Mouse (Mus musculus) brain, embryonic 14.5 days (tissue): ENCODE data around the gene Ms4a6b. TPM values are rescaled to one million over a fixed set of nuclear protein-coding genes. Genes with fewer than 3 reads are reported as not detected.
A peak's percentile ranks its signal among the peaks of the same experiment; 100 is the strongest.
"Not testable (repeated sequence)": the region's sequence is repeated elsewhere in the genome, so short reads cannot be mapped to it uniquely, and the experiment has no call there.

Source experiments
- DNase-seq: peaks from one replicate; pipeline ENCODE4 v3.0.0-alpha.2; 2011; ENCODE audit warnings: low read depth
- CTCF ChIP-seq: fragments of 200-500 bp; IDR thresholded peaks from 2 replicates; pipeline ENCODE4 v1.5.1; 2012; ENCODE audit warnings: inconsistent platforms, mild to moderate bottlenecking, moderate library complexity, borderline replicate concordance; ENCODE audit not compliant: insufficient read depth, insufficient read length; ENCODE audit errors: extremely low read depth
- POLR2A ChIP-seq: fragments of 200-500 bp; IDR thresholded peaks from 2 replicates; pipeline ENCODE4 v1.6.1; 2012; ENCODE audit warnings: mild to moderate bottlenecking, inconsistent platforms, borderline replicate concordance; ENCODE audit not compliant: poor library complexity, insufficient read depth, insufficient read length, severe bottlenecking; ENCODE audit errors: extremely low read depth
- polyA plus RNA-seq: library from polyadenylated mRNA; depleted of rRNA; stranded (reverse); fragments of >200 nt; gene quantifications from 2 replicates; pipeline ENCODE4 v1.2.3, GENCODE M21; 2012; rRNA removed

Ms4a6b gene
- polyA plus RNA-seq, 1 experiment: 1.7 TPM

DNA sequence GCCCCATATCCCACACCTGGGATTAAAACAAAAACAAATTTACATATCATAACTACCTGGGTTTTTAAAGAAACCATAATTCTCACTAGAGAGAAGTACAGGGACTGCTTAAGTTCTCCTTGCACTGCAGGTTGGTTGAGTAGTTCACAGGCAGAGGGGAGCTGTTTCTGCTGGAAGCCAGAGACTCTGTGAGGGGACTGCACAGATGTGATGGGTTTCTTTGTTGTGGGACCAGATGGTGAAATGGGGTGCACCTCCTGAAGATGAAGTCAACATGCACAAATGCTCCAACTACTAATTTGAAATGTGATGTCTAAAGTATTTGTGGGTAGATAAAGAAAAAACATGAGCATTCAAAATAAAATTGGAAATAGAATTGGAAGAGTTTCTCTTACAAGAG is 31.6 kb downstream of the Ms4a6b start:
- no peak for DNase-seq
- TF ChIP-seq CTCF: no peak
- no peak for TF ChIP-seq POLR2A

DNA sequence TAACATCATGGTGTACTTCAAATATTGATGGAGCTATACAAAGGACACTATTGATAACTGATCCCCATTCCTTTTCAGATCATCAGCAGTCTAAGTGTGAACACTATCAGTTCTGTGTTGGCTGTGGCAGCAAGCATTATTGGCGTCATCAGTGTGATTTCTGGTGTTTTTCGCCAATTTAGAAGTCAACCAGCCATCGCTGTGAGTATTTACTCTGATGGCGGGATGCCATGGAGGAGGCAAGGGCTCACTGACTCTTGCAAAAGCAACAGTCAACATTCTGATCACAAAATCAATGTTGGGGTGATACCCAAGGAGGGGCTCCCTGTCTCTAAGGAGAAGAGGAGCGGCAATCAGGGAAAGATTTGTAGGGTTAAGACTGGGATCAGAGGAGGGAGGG is 38.4 kb downstream of the Ms4a6b start:
- DNase-seq: no peak
- no peak for TF ChIP-seq POLR2A
- no peak for TF ChIP-seq CTCF

DNA sequence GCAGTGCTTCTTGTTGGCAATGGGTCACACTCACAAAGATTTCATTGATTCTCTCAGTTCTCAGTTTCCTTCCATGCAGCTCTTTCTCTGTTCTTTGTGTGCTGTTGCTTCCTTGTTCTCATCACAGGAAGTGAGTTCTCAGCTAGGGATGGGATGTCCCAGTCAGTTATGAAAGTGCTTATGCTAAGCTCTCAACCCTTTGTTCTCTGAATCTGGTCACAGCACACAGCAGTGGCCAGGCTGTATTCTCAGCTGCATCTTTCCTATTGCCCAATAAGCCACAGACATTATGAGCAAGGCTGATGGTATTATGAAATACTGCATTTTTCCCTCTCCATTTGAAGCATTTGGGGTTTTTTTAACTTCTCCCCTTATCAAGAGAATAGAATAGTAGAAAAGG is 43.2 kb downstream of the Ms4a6b start:
- not testable (repeated sequence) for DNase-seq

DNA sequence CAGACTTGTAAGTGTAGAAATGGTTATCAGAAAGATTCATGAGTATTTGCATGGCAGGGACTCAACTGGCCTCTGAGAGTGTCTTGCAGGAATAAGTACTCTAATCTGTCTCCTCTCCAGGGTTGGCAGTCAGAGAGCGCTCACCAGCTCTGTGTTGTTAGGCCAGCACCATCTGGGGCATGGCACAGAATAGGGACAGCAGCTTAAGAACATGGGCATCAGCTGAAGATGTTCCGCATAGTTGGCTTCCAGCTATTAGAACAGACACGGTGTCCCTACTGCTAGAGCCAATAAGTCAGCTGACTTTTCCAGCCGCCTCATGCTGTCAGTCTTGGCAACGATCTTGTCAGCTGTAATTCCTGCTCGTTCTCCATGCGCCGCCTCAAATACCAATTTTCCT is 58.7 kb downstream of the Ms4a6b start:
- TF ChIP-seq POLR2A: no peak
- no peak for TF ChIP-seq CTCF
- DNase-seq: peak; percentile 39

Other genes with a start within 250 kb of the Ms4a6b start
- gene Ms4a5, start 232.6 kb upstream of the Ms4a6b start, polyA plus RNA-seq: not detected in 2 replicates
- gene Ms4a14, start 202.1 kb upstream of the Ms4a6b start, polyA plus RNA-seq: 0.15 and 0.18 TPM in 2 replicates
- 0.86 and 1.9 TPM in 2 replicates for gene Ms4a7, start 180.4 kb upstream of the Ms4a6b start, polyA plus RNA-seq
- 0.25 and 0.38 TPM in 2 replicates for gene Ms4a4a, start 141.0 kb upstream of the Ms4a6b start, polyA plus RNA-seq
- 0.06 and 0.12 TPM in 2 replicates for gene Ms4a4c, start 111.7 kb upstream of the Ms4a6b start, polyA plus RNA-seq
- not detected in 2 replicates for gene Ms4a4b, start 73.0 kb upstream of the Ms4a6b start, polyA plus RNA-seq
- 1.4 and 1.6 TPM in 2 replicates for gene Ms4a6c, start 47.1 kb upstream of the Ms4a6b start, polyA plus RNA-seq
- 0.13 TPM in 1 of 2 replicates, not detected in the other for gene Gm8369, start 30.6 kb upstream of the Ms4a6b start, polyA plus RNA-seq
- 0.11 TPM in 1 of 2 replicates, not detected in the other for gene Ms4a4d, start 20.3 kb downstream of the Ms4a6b start, polyA plus RNA-seq
- gene Ms4a6d, start 88.3 kb downstream of the Ms4a6b start, polyA plus RNA-seq: 1.7 TPM in 2 replicates
- 0.11 and 0.14 TPM in 2 replicates for gene Ms4a2, start 107.2 kb downstream of the Ms4a6b start, polyA plus RNA-seq
- not detected in 2 replicates for gene Ms4a3, start 124.3 kb downstream of the Ms4a6b start, polyA plus RNA-seq
- gene Oosp2, start 144.0 kb downstream of the Ms4a6b start, polyA plus RNA-seq: not detected in 2 replicates
- gene Oosp1, start 174.6 kb downstream of the Ms4a6b start, polyA plus RNA-seq: not detected in 2 replicates
- gene Oosp3, start 180.5 kb downstream of the Ms4a6b start, polyA plus RNA-seq: not detected in 2 replicates
- gene Gif, start 231.0 kb downstream of the Ms4a6b start, polyA plus RNA-seq: not detected in 2 replicates